Mouse (Mus musculus) fibroblast of lung, adult 2 months (primary cell): ENCODE results near the gene Fgf4.
"Not testable (repeated sequence)": the region's sequence is repeated elsewhere in the genome, so short reads cannot be mapped to it uniquely, and the experiment has no call there.

Source experiments
- DNase-seq: peaks from one replicate; pipeline ENCODE4 v3.0.0-alpha.2; 2011; ENCODE audit warnings: low read depth

The Fgf4 gene

GRCm38 (mm10) chr7:144867161-144867560, 20.0 kb downstream of the Fgf4 start:
- no peak for DNase-seq

GRCm38 (mm10) chr7:144867602-144868001, 20.4 kb downstream of the Fgf4 start:
- DNase-seq = no peak

GRCm38 (mm10) chr7:144872420-144872819, 25.3 kb downstream of the Fgf4 start:
- DNase-seq = no peak

GRCm38 (mm10) chr7:144873160-144873559, 26.0 kb downstream of the Fgf4 start:
- DNase-seq = no peak

- no peak for DNase-seq
Measured at GRCm38 (mm10) chr7:144874226-144874625, 27.1 kb downstream of the Fgf4 start.

GRCm38 (mm10) chr7:144878401-144878800, 31.2 kb downstream of the Fgf4 start:
- DNase-seq = no peak

GRCm38 (mm10) chr7:144883106-144883505, 35.9 kb downstream of the Fgf4 start:
- no peak for DNase-seq

- no peak for DNase-seq
Measured at GRCm38 (mm10) chr7:144887672-144888071, 40.5 kb downstream of the Fgf4 start.

GRCm38 (mm10) chr7:144888564-144889299, 41.6 kb downstream of the Fgf4 start:
- DNase-seq = no peak

GRCm38 (mm10) chr7:144890661-144891060, 43.5 kb downstream of the Fgf4 start:
- not testable (repeated sequence) for DNase-seq

- DNase-seq = no peak
Measured at GRCm38 (mm10) chr7:144891863-144892262, 44.7 kb downstream of the Fgf4 start.

GRCm38 (mm10) chr7:144892322-144892721, 45.2 kb downstream of the Fgf4 start:
- DNase-seq = no peak

GRCm38 (mm10) chr7:144894191-144894590, 47.0 kb downstream of the Fgf4 start:
- DNase-seq = no peak

GRCm38 (mm10) chr7:144894706-144895105, 47.5 kb downstream of the Fgf4 start:
- no peak for DNase-seq

- DNase-seq = no peak
Measured at GRCm38 (mm10) chr7:144895305-144896111, 48.3 kb downstream of the Fgf4 start.

- no peak for DNase-seq
Measured at GRCm38 (mm10) chr7:144896294-144897218, 49.4 kb downstream of the Fgf4 start, which contains the start of gene Fgf15. Fgf15 (plus strand) TSS chr7:144896531.

- no peak for DNase-seq
Measured at GRCm38 (mm10) chr7:144898506-144898905, 51.3 kb downstream of the Fgf4 start.

- DNase-seq = not testable (repeated sequence)
Measured at GRCm38 (mm10) chr7:144905514-144905913, 58.3 kb downstream of the Fgf4 start.

GRCm38 (mm10) chr7:144906708-144907397, 59.7 kb downstream of the Fgf4 start:
- DNase-seq = no peak

- DNase-seq = no peak
Measured at GRCm38 (mm10) chr7:144907793-144908192, 60.6 kb downstream of the Fgf4 start.

- no peak for DNase-seq
Measured at GRCm38 (mm10) chr7:144908705-144909104, 61.5 kb downstream of the Fgf4 start.
